Mouse (Mus musculus): ENCODE measurements at regions not wholly inside any gene's neighbourhood (a gene's known extent, or its start where the extent isn't known, plus 50 kb on each side); places are given as distances from the start of the nearest gene placed in this dataset.

DNA sequence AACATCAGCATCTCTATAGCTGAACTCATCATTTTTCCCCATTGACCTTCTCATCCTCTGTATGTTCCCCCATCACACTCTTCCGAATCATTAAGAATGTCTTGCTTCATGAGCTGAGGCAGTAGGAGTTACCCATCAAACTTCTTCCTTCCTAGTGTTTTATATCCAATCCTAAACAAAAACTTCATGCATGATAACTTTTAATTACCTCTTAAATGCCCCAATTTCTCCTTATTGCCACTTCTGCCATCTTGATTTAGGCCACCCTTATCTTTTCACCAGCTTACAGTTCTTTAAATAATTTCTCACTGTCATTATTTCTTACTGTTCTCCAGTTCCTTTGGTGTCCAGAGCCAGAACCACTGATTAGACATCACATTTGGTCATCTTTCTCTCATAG lies 277.9 kb upstream of the Fbxo33 start:
- TF ChIP-seq CTCF (IDR thresholded peaks at IDR 0.05; ENCODE audit: low read depth) (no peak), EP300 (optimal IDR thresholded peaks at IDR 0.05) (no peak)
